Mouse (Mus musculus) lung, adult 2 months (tissue): ENCODE data around the gene Snrpd3. TPM values are rescaled to one million over a fixed set of nuclear protein-coding genes. Genes with fewer than 3 reads are reported as not detected.
"Not testable (repeated sequence)": the region's sequence is repeated elsewhere in the genome, so short reads cannot be mapped to it uniquely, and the experiment has no call there.

ENCODE experiments used
- DNase-seq: peaks from one replicate; pipeline ENCODE4 v3.0.0; 2022
- H3K4me1 ChIP-seq: fragments of 200-500 bp; 2 replicates; pipeline ENCODE4 v1.6.1; 2011; ENCODE audit warnings: low read length; ENCODE audit not compliant: control insufficient read depth, insufficient read depth
- H3K4me3 ChIP-seq: fragments of 200-500 bp; replicated peaks from 2 replicates; pipeline ENCODE3; 2011; ENCODE audit warnings: low read depth, mild to moderate bottlenecking, control low read depth, low read length; ENCODE audit errors: extremely low read depth
- CTCF ChIP-seq: fragments of 200-500 bp; IDR thresholded peaks from 2 replicates; pipeline ENCODE4 v1.5.1; 2011; ENCODE audit warnings: mild to moderate bottlenecking, low read length, control low read depth; ENCODE audit not compliant: insufficient read depth
- POLR2A ChIP-seq: fragments of 200-500 bp; IDR thresholded peaks from 2 replicates; pipeline ENCODE4 v1.6.1; 2011; ENCODE audit warnings: low read depth, mild to moderate bottlenecking, control low read depth, low read length, borderline replicate concordance; ENCODE audit errors: extremely low read depth
- WGBS: fragments of 180-500 bp; shearing (Covaris S2); methylation state at CpG from one replicate; pipeline ENCODE4 v1.1.7; 2018; 5-methylcytosine and 5-hydroxymethylcytosine counted together
- polyA plus RNA-seq: library from polyadenylated mRNA; depleted of rRNA; stranded (reverse); fragments of >200 nt; gene quantifications from 2 replicates; pipeline ENCODE4 v1.2.3, GENCODE M21; 2012

Snrpd3 gene
- polyA plus RNA-seq, 1 experiment, result 17.2 TPM

- Histone ChIP-seq H3K4me1 (peaks cover 11% of the 10 kb centered on the region), H3K4me3 (no peak overlapping the region)
- TF ChIP-seq POLR2A, result no peak
- TF ChIP-seq CTCF, result no peak
- no peak for DNase-seq
- 91% methylated on average over 8 of the region's 8 CpGs for WGBS
These were observed 3.9 kb upstream of the Snrpd3 start for GRCm38 (mm10) chr10:75513306-75514067.

- TF ChIP-seq CTCF (no peak), POLR2A (no peak)
- WGBS, result 59% methylated on average over 7 of the region's 7 CpGs
- Histone ChIP-seq H3K4me3 (no peak overlapping the region), H3K4me1 (peaks cover 17% of the 10 kb centered on the region)
- no peak for DNase-seq
These were observed 3.0 kb upstream of the Snrpd3 start for GRCm38 (mm10) chr10:75514361-75514760.

GRCm38 (mm10) chr10:75515216-75516037, 1.9 kb upstream of the Snrpd3 start:
- WGBS, result 66% methylated on average over 4 of the region's 4 CpGs
- no peak for DNase-seq
- Histone ChIP-seq H3K4me3 (no peak overlapping the region), H3K4me1 (peaks cover 17% of the 10 kb centered on the region)
- TF ChIP-seq POLR2A, result no peak
- TF ChIP-seq CTCF, result no peak

- WGBS, result 19% methylated on average over 8 of the region's 8 CpGs
- no peak for TF ChIP-seq POLR2A
- no peak for TF ChIP-seq CTCF
- no peak for DNase-seq
- H3K4me1 ChIP-seq, result peaks cover 17% of the 10 kb centered on the region
- H3K4me3 ChIP-seq, result peak overlapping the region; percentile 86
These were observed 1.2 kb upstream of the Snrpd3 start for GRCm38 (mm10) chr10:75516038-75516723.

GRCm38 (mm10) chr10:75516724-75517072, 653 bp upstream of the Snrpd3 start:
- Histone ChIP-seq H3K4me1 (peaks cover 17% of the 10 kb centered on the region), H3K4me3 (peak overlapping the region; percentile 86)
- TF ChIP-seq POLR2A (no peak), CTCF (no peak)
- 2% methylated on average over 12 of the region's 12 CpGs for WGBS
- no peak for DNase-seq

GRCm38 (mm10) chr10:75517758-75518143, 400 bp downstream of the Snrpd3 start, which contains the start of gene Gucd1:
TSS of gene Gucd1 (minus strand) at chr10:75517972.
- Histone ChIP-seq H3K4me3 (peak within 1 kb of the TSS; percentile 86), H3K4me1 (peaks cover 17% of the 10 kb centered on the region)
- DNase-seq, result peak; percentile 97
- TF ChIP-seq POLR2A, result peak; percentile 82; the same call in 1 of the 2 replicates
- TF ChIP-seq CTCF, result no peak
- WGBS, result under 1% methylated on average over 20 of the region's 20 CpGs

- WGBS, result 86% methylated on average over 5 of the region's 5 CpGs
- Histone ChIP-seq H3K4me1 (peaks cover 17% of the 10 kb centered on the region), H3K4me3 (no peak overlapping the region)
- no peak for TF ChIP-seq CTCF
- no peak for TF ChIP-seq POLR2A
- no peak for DNase-seq
These were observed 3.2 kb downstream of the Snrpd3 start for GRCm38 (mm10) chr10:75520581-75520980.

GRCm38 (mm10) chr10:75521643-75522042, 4.3 kb downstream of the Snrpd3 start:
- DNase-seq, result no peak
- TF ChIP-seq CTCF (no peak), POLR2A (no peak)
- peaks cover 7% of the 10 kb centered on the region for H3K4me1 ChIP-seq
- WGBS, result 57% methylated on average over 4 of the region's 4 CpGs
- H3K4me3 ChIP-seq, result no peak overlapping the region

- H3K4me1 ChIP-seq, DNase-seq, H3K4me3 ChIP-seq: not testable (repeated sequence)
- 97% methylated on average over 9 of the region's 9 CpGs for WGBS
These were observed 8.1 kb downstream of the Snrpd3 start for GRCm38 (mm10) chr10:75525450-75525849.

GRCm38 (mm10) chr10:75530322-75530721, 13.0 kb downstream of the Snrpd3 start:
- Histone ChIP-seq H3K4me3 (no peak overlapping the region), H3K4me1 (no peaks in the 10 kb centered on the region)
- DNase-seq, result no peak
- TF ChIP-seq POLR2A, result no peak
- TF ChIP-seq CTCF, result no peak
- WGBS, result 83% methylated on average over 2 of the region's 2 CpGs
